Mouse (Mus musculus): Measurements from ENCODE around the gene Iqsec1. TPM values are rescaled to one million over a fixed set of nuclear protein-coding genes. Genes with fewer than 3 reads are reported as not detected.
A peak's percentile ranks its signal among the peaks of the same experiment; 100 is the strongest.

Iqsec1 gene
- polyA plus RNA-seq (2015; fragmentation: Nextera tagmentation; extraction: Ambion mirVana) = 19.7 and 21.5 TPM in 2 replicates

DNA sequence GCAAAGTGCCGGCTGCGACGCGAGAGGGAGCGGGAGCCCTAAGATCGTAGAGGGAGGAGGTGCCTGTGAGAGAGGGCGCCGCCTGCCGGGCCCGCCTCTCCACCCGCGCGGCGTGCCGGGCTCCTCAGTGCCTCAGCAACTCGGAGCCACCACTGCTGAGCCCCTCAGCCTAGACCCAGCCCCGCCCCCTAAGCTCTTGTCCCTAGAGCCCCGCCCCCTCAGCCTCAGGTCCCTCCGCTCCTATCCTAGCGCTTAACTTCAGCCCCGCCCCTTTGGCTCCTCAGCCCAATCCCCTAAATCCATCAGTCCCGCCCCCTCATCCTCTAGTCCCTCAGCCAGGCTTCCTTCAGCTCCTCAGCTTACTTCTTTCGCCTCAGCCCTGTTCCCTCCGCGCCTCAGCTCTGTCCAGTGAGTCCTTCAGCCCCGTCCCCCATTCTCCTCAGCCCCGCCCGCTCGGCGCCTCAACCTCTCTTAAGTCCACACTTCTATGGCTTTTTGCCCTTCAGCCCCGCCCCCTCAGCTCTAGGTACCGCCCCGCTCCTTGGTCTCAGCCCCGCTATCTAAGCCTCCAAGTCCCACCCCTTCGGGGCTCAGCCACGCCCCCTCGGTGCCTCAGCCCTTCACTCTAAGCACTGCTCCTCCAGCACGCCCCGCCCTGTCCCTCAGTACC is at the start of gene Iqsec1:
Gene Iqsec1, minus strand, starts transcription at position 38 of the 670 bp plus-strand sequence.
- H3K9me3 ChIP-seq (replicated peaks) = peaks cover 7% of the 10 kb centered on the region; the same call in 1 of the 2 replicates
- WGBS = under 1% methylated on average over 30 of the region's 39 CpGs
- peaks cover 20% of the 10 kb centered on the region for H3K4me1 ChIP-seq
- peak within 1 kb of the TSS; percentile 76 for H3K9ac ChIP-seq (replicated peaks)
- 0 out of 2 replicates have a peak, but pooled peaks cover 6% of the 10 kb centered on the region for H3K27me3 ChIP-seq (replicated peaks)
- peak; percentile 96 for ATAC-seq (ENCODE audit: low FRiP score)
- H3K4me2 ChIP-seq = peak within 1 kb of the TSS; percentile 100
- no peaks in the 10 kb centered on the region for H3K36me3 ChIP-seq
- peak within 1 kb of the TSS; percentile 76 for H3K4me3 ChIP-seq (replicated peaks)
- peak within 1 kb of the TSS; percentile 77 for H3K27ac ChIP-seq (replicated peaks)

DNA sequence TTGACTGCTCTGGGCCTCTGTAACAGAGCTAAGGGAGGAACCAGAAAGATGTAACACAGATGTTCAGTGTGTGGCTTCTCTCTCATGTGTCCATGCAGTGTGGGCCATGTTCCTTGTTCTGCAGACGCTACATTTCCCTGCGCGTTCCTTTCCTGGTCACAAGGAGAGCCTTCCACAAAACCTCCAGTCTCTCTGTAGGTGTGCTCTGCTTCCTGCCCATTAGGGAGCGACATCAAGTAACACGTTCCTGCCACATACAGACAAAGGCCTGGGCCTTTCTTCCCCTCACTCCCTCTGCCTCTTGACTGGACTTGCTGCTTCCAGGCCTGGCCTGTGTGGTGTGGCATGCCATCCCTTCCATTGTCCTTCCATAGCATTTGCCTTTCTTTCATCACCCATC is 39.8 kb upstream of the Iqsec1 start:
- H3K36me3 ChIP-seq = peaks cover 35% of the 10 kb centered on the region
- ATAC-seq (ENCODE audit: low FRiP score) = no peak
- no peaks in the 10 kb centered on the region for H3K4me1 ChIP-seq
- H3K9ac ChIP-seq (replicated peaks) = no peak overlapping the region
- H3K27ac ChIP-seq (replicated peaks) = no peak overlapping the region
- no peak overlapping the region for H3K4me3 ChIP-seq (replicated peaks)
- no peak overlapping the region for H3K4me2 ChIP-seq
- no peaks in the 10 kb centered on the region for H3K27me3 ChIP-seq (replicated peaks)
- 92% methylated on average over 5 of the region's 5 CpGs for WGBS
- H3K9me3 ChIP-seq (replicated peaks) = no peaks in the 10 kb centered on the region

- Histone ChIP-seq H3K4me2 (no peak overlapping the region), H3K9ac (replicated peaks) (no peak overlapping the region), H3K4me1 (peaks cover 5% of the 10 kb centered on the region; the same call in 1 of the 2 replicates), H3K4me3 (replicated peaks) (no peak overlapping the region), H3K36me3 (peaks cover 25% of the 10 kb centered on the region), H3K9me3 (replicated peaks) (no peaks in the 10 kb centered on the region), H3K27me3 (replicated peaks) (no peaks in the 10 kb centered on the region), H3K27ac (replicated peaks) (peak overlapping the region; percentile 67; the same call in 1 of the 2 replicates)
- 66% methylated on average over 7 of the region's 7 CpGs for WGBS
- peak; percentile 68 for ATAC-seq (ENCODE audit: low FRiP score)
These were observed 32.3 kb upstream of the Iqsec1 start for GRCm38 (mm10) chr6:91020810-91021209.

- peaks cover 25% of the 10 kb centered on the region for H3K36me3 ChIP-seq
These were observed 28.2 kb upstream of the Iqsec1 start for GRCm38 (mm10) chr6:91016600-91017230.

DNA sequence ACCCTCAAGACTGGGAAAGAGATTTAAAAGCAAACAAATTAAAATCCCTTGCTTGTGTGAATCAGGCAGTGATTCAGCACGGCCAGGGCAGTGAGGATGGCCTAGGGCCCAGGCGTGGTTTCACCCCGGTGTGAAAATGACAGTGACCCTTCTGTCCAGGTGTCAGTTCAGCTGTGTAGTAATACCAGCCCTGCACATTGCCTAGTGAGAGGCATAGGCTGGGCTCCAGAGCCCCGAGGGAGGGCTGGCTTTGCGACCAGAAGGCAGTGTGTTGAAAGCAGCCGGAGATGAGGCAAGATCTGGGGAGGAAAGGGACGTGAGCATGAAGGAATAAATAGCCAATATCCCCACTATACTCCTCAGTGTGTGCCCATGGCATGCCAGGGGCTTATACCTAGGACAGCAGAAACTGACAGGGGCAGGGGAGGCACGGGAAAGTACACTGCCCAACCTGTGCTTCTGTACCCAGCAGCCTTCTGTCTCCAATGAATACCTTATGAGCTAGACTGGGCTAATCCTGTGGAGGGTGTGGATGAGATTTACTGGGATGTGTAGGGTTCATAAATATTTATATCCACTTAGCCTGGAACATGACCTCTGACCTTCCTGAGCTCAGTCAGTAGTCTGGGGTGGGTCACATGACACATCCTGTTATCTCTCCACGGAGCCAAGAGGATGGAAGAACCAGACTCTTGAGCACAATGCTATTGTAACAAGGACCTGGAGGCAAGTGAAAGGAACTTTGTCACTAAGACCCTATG is 25.9 kb upstream of the Iqsec1 start:
- Histone ChIP-seq H3K9ac (replicated peaks) (no peak overlapping the region), H3K4me3 (replicated peaks) (no peak overlapping the region), H3K4me2 (no peak overlapping the region), H3K27me3 (replicated peaks) (no peaks in the 10 kb centered on the region), H3K36me3 (peaks cover 16% of the 10 kb centered on the region), H3K27ac (replicated peaks) (no peak overlapping the region), H3K9me3 (replicated peaks) (no peaks in the 10 kb centered on the region), H3K4me1 (no peaks in the 10 kb centered on the region)
- 63% methylated on average over 9 of the region's 9 CpGs for WGBS
- ATAC-seq (ENCODE audit: low FRiP score) = no peak

More at GRCm38 (mm10) chr6:91016600-91017230, 28.2 kb upstream of the Iqsec1 start:
- H3K4me2 ChIP-seq = no peak overlapping the region
- WGBS = 83% methylated on average over 7 of the region's 7 CpGs
- H3K9ac ChIP-seq (replicated peaks) = no peak overlapping the region
- no peaks in the 10 kb centered on the region for H3K27me3 ChIP-seq (replicated peaks)
- H3K4me3 ChIP-seq (replicated peaks) = no peak overlapping the region
- ATAC-seq (ENCODE audit: low FRiP score) = no peak
- peaks cover 5% of the 10 kb centered on the region; the same call in 1 of the 2 replicates for H3K4me1 ChIP-seq
- no peaks in the 10 kb centered on the region for H3K9me3 ChIP-seq (replicated peaks)
- no peak overlapping the region for H3K27ac ChIP-seq (replicated peaks)

GRCm38 (mm10) chr6:91012458-91012857 is 24.0 kb upstream of the Iqsec1 start:
- 85% methylated on average over 3 of the region's 3 CpGs for WGBS
- no peak for ATAC-seq (ENCODE audit: low FRiP score)
- Histone ChIP-seq H3K27ac (replicated peaks) (no peak overlapping the region), H3K4me1 (no peaks in the 10 kb centered on the region), H3K9me3 (replicated peaks) (no peaks in the 10 kb centered on the region), H3K4me2 (no peak overlapping the region), H3K36me3 (peaks cover 15% of the 10 kb centered on the region; the same call in 1 of the 2 replicates), H3K27me3 (replicated peaks) (no peaks in the 10 kb centered on the region), H3K4me3 (replicated peaks) (no peak overlapping the region), H3K9ac (replicated peaks) (no peak overlapping the region)

GRCm38 (mm10) chr6:91011568-91011967 is 23.1 kb upstream of the Iqsec1 start:
- H3K27me3 ChIP-seq (replicated peaks) = no peaks in the 10 kb centered on the region
- H3K9ac ChIP-seq (replicated peaks) = no peak overlapping the region
- H3K36me3 ChIP-seq = peaks cover 11% of the 10 kb centered on the region; the same call in 1 of the 2 replicates
- no peak overlapping the region for H3K4me2 ChIP-seq
- no peak overlapping the region for H3K27ac ChIP-seq (replicated peaks)
- ATAC-seq (ENCODE audit: low FRiP score) = no peak
- H3K4me3 ChIP-seq (replicated peaks) = no peak overlapping the region
- no peaks in the 10 kb centered on the region for H3K4me1 ChIP-seq
- no peaks in the 10 kb centered on the region for H3K9me3 ChIP-seq (replicated peaks)
- 77% methylated on average over 4 of the region's 4 CpGs for WGBS

GRCm38 (mm10) chr6:91008284-91008830 is 19.9 kb upstream of the Iqsec1 start:
- no peaks in the 10 kb centered on the region for H3K27me3 ChIP-seq (replicated peaks)
- H3K9ac ChIP-seq (replicated peaks) = no peak overlapping the region
- no peaks in the 10 kb centered on the region for H3K9me3 ChIP-seq (replicated peaks)
- H3K36me3 ChIP-seq = peaks cover 3% of the 10 kb centered on the region; the same call in 1 of the 2 replicates
- no peak overlapping the region for H3K4me3 ChIP-seq (replicated peaks)
- no peaks in the 10 kb centered on the region for H3K4me1 ChIP-seq
- H3K27ac ChIP-seq (replicated peaks) = no peak overlapping the region
- no peak for ATAC-seq (ENCODE audit: low FRiP score)
- 92% methylated on average over 3 of the region's 3 CpGs for WGBS
- H3K4me2 ChIP-seq = no peak overlapping the region

DNA sequence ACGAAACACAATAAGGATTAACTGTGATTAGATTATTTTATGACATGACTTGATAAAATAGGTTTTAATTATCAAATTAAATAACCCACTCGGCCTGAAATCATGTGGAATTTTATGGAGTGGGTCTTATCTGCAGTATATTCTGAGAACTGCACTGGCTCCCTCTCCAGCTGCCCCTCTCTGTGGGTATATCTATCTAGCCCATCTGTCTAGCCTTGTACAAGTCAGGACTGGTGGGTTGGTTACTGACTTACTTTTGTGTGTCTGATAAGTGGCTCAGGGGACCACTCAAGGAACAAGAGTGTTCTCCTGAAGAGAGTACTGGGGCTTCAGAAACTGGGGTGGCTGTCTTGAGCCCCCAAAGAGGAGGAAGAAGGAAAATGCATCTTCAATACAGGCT is 18.7 kb upstream of the Iqsec1 start:
- WGBS = 51% methylated on average over 2 of the region's 2 CpGs
- H3K4me1 ChIP-seq = no peaks in the 10 kb centered on the region

GRCm38 (mm10) chr6:91004157-91004556 is 15.7 kb upstream of the Iqsec1 start:
- no peaks in the 10 kb centered on the region for H3K9me3 ChIP-seq (replicated peaks)
- no peaks in the 10 kb centered on the region for H3K36me3 ChIP-seq
- no peak overlapping the region for H3K4me2 ChIP-seq
- WGBS = 96% methylated on average over 2 of the region's 2 CpGs
- no peak overlapping the region for H3K9ac ChIP-seq (replicated peaks)
- no peak overlapping the region for H3K27ac ChIP-seq (replicated peaks)
- ATAC-seq (ENCODE audit: low FRiP score) = no peak
- no peaks in the 10 kb centered on the region for H3K27me3 ChIP-seq (replicated peaks)
- no peak overlapping the region for H3K4me3 ChIP-seq (replicated peaks)
- H3K4me1 ChIP-seq = peaks cover 18% of the 10 kb centered on the region

More for the DNA sequence above, 18.7 kb upstream of the Iqsec1 start:
- Histone ChIP-seq H3K27ac (replicated peaks) (no peak overlapping the region), H3K4me3 (replicated peaks) (no peak overlapping the region), H3K4me2 (no peak overlapping the region), H3K27me3 (replicated peaks) (no peaks in the 10 kb centered on the region), H3K36me3 (no peaks in the 10 kb centered on the region), H3K9me3 (replicated peaks) (no peaks in the 10 kb centered on the region), H3K9ac (replicated peaks) (no peak overlapping the region)
- ATAC-seq (ENCODE audit: low FRiP score) = no peak

DNA sequence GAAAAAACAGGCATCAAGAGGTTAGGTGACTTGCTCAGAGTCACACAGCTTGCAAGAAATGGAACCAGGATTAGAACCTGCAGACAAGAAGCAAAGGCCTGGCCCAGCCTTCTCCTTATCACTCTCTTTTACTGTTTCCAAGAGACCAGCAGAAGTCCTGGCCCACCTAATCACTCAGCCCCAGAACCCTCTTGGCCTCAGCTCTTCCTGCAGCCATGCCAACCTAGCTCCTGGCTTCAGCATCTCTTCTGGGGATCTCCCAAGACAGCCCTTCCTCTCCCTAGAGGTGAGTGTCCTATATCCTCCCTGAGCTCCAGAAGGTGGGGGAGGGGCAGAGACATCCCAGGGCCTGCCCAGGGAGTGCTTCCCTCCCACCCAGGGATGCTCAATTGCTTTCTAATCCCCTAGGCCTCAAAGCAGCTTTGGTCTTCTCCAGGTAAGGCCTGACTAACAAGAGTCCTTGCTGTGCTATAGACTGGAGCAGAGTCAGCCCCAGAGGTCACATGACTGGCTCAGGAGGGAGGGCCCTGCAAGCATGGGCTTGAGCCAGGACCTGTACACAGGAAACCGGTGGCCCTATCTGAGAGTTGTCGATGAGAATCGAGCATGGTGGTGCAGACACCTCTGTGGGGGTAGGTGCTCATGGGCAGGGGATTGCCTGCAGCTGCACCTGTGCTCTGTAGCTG is 15.0 kb upstream of the Iqsec1 start:
- no peak overlapping the region for H3K4me3 ChIP-seq (replicated peaks)
- no peak overlapping the region for H3K27ac ChIP-seq (replicated peaks)
- no peak overlapping the region for H3K4me2 ChIP-seq
- no peak overlapping the region for H3K9ac ChIP-seq (replicated peaks)
- peaks cover 18% of the 10 kb centered on the region for H3K4me1 ChIP-seq
- H3K9me3 ChIP-seq (replicated peaks) = no peaks in the 10 kb centered on the region
- no peak for ATAC-seq (ENCODE audit: low FRiP score)
- H3K36me3 ChIP-seq = no peaks in the 10 kb centered on the region
- 44% methylated on average over 3 of the region's 3 CpGs for WGBS
- no peaks in the 10 kb centered on the region for H3K27me3 ChIP-seq (replicated peaks)
